Mouse (Mus musculus): ENCODE measurements around the gene Serinc3. TPM values are rescaled to one million over a fixed set of nuclear protein-coding genes. Genes with fewer than 3 reads are reported as not detected.
A peak's percentile ranks its signal among the peaks of the same experiment; 100 is the strongest.
"Not testable (repeated sequence)": the region's sequence is repeated elsewhere in the genome, so short reads cannot be mapped to it uniquely, and the experiment has no call there.

Gene Serinc3
- polyA plus RNA-seq, 1 experiment from 2014 or later, result 28.8 TPM

- no peak overlapping the region for H3K27ac ChIP-seq (replicated peaks)
- H3K4me1 ChIP-seq, result peaks cover 23% of the 10 kb centered on the region
- ATAC-seq (replicated peaks), result no peak
- H3K9me3 ChIP-seq, result no peaks in the 10 kb centered on the region
- H3K4me3 ChIP-seq, result no peak overlapping the region
- no peaks in the 10 kb centered on the region for H3K27me3 ChIP-seq
- H3K9ac ChIP-seq (replicated peaks), result no peak overlapping the region
- H3K4me2 ChIP-seq (replicated peaks), result no peak overlapping the region
- no peaks in the 10 kb centered on the region for H3K36me3 ChIP-seq
- 90% methylated on average over 5 of the region's 5 CpGs for WGBS
Observed at GRCm38 (mm10) chr2:163660103-163660701, 15.3 kb upstream of the Serinc3 start.

GRCm38 (mm10) chr2:163659431-163659830, 14.5 kb upstream of the Serinc3 start:
- WGBS, result 79% methylated on average over 12 of the region's 12 CpGs
- peaks cover 23% of the 10 kb centered on the region for H3K4me1 ChIP-seq
- H3K36me3 ChIP-seq, result no peaks in the 10 kb centered on the region
- no peak for ATAC-seq (replicated peaks)
- H3K27me3 ChIP-seq, result no peaks in the 10 kb centered on the region
- peak overlapping the region; percentile 95 for H3K4me3 ChIP-seq
- no peak overlapping the region for H3K9ac ChIP-seq (replicated peaks)
- H3K9me3 ChIP-seq, result no peaks in the 10 kb centered on the region
- no peak overlapping the region for H3K27ac ChIP-seq (replicated peaks)
- H3K4me2 ChIP-seq (replicated peaks), result peak overlapping the region; percentile 71

GRCm38 (mm10) chr2:163658941-163659340, 14.0 kb upstream of the Serinc3 start:
- under 1% methylated on average over 8 of the region's 8 CpGs for WGBS
- Histone ChIP-seq H3K27me3 (no peaks in the 10 kb centered on the region), H3K36me3 (no peaks in the 10 kb centered on the region), H3K27ac (replicated peaks) (0 out of 2 replicates have a peak overlapping the region, but pooled peaks have one; percentile 12), H3K4me2 (replicated peaks) (peak overlapping the region; percentile 71), H3K4me1 (peaks cover 23% of the 10 kb centered on the region), H3K4me3 (peak overlapping the region; percentile 95), H3K9ac (replicated peaks) (peak overlapping the region; percentile 67), H3K9me3 (no peaks in the 10 kb centered on the region)
- no peak for ATAC-seq (replicated peaks)

- WGBS, result under 1% methylated on average over 71 of the region's 71 CpGs
- H3K36me3 ChIP-seq, result no peaks in the 10 kb centered on the region
Observed at GRCm38 (mm10) chr2:163657975-163658886, 13.3 kb upstream of the Serinc3 start, which contains the start of gene Pkig. Gene Pkig, plus strand, starts transcription at chr2:163658386.

GRCm38 (mm10) chr2:163657486-163657885, 12.6 kb upstream of the Serinc3 start:
- Histone ChIP-seq H3K27me3 (no peaks in the 10 kb centered on the region), H3K9ac (replicated peaks) (no peak overlapping the region), H3K27ac (replicated peaks) (no peak overlapping the region), H3K4me2 (replicated peaks) (no peak overlapping the region), H3K9me3 (no peaks in the 10 kb centered on the region), H3K4me3 (no peak overlapping the region), H3K36me3 (no peaks in the 10 kb centered on the region), H3K4me1 (peaks cover 23% of the 10 kb centered on the region)
- ATAC-seq (replicated peaks), result no peak; the same call in 1 of the 2 replicates
- WGBS, result 74% methylated on average over 2 of the region's 2 CpGs

More at GRCm38 (mm10) chr2:163657975-163658886, 13.3 kb upstream of the Serinc3 start, which contains the start of gene Pkig:
- Histone ChIP-seq H3K4me3 (peak within 1 kb of the TSS; percentile 95), H3K27me3 (no peaks in the 10 kb centered on the region), H3K4me1 (peaks cover 23% of the 10 kb centered on the region), H3K9me3 (no peaks in the 10 kb centered on the region), H3K27ac (replicated peaks) (peak within 1 kb of the TSS; percentile 79), H3K9ac (replicated peaks) (peak within 1 kb of the TSS; percentile 67), H3K4me2 (replicated peaks) (peak within 1 kb of the TSS; percentile 71)
- ATAC-seq (replicated peaks), result peak; percentile 94

GRCm38 (mm10) chr2:163655699-163656098, 10.8 kb upstream of the Serinc3 start:
- H3K27ac ChIP-seq (replicated peaks); H3K4me3 ChIP-seq; H3K27me3 ChIP-seq; H3K36me3 ChIP-seq; H3K4me2 ChIP-seq (replicated peaks); H3K9me3 ChIP-seq; ATAC-seq (replicated peaks); H3K9ac ChIP-seq (replicated peaks): not testable (repeated sequence)
- WGBS, result 98% methylated on average over 9 of the region's 12 CpGs
- peaks cover 16% of the 10 kb centered on the region for H3K4me1 ChIP-seq

GRCm38 (mm10) chr2:163646461-163647080, 1.6 kb upstream of the Serinc3 start:
- Histone ChIP-seq H3K36me3 (no peaks in the 10 kb centered on the region), H3K4me2 (replicated peaks) (no peak overlapping the region), H3K4me3 (no peak overlapping the region), H3K27ac (replicated peaks) (no peak overlapping the region), H3K9ac (replicated peaks) (no peak overlapping the region), H3K4me1 (peaks cover 23% of the 10 kb centered on the region), H3K9me3 (no peaks in the 10 kb centered on the region), H3K27me3 (no peaks in the 10 kb centered on the region)
- 89% methylated on average over 5 of the region's 5 CpGs for WGBS
- ATAC-seq (replicated peaks), result no peak

- Histone ChIP-seq H3K9me3 (no peaks in the 10 kb centered on the region), H3K4me3 (no peak overlapping the region; the same call in 1 of the 2 replicates), H3K36me3 (no peaks in the 10 kb centered on the region), H3K27me3 (no peaks in the 10 kb centered on the region), H3K4me1 (peaks cover 23% of the 10 kb centered on the region), H3K27ac (replicated peaks) (no peak overlapping the region), H3K9ac (replicated peaks) (no peak overlapping the region), H3K4me2 (replicated peaks) (no peak overlapping the region)
- 81% methylated on average over 11 of the region's 11 CpGs for WGBS
- ATAC-seq (replicated peaks), result no peak
Observed at GRCm38 (mm10) chr2:163645700-163646460, 949 bp upstream of the Serinc3 start.

GRCm38 (mm10) chr2:163644047-163644446, 884 bp downstream of the Serinc3 start:
- 1% methylated on average over 4 of the region's 4 CpGs for WGBS
- Histone ChIP-seq H3K4me3 (peak overlapping the region; percentile 95), H3K9ac (replicated peaks) (peak overlapping the region; percentile 92), H3K4me2 (replicated peaks) (peak overlapping the region; percentile 52), H3K27me3 (no peaks in the 10 kb centered on the region), H3K4me1 (peaks cover 23% of the 10 kb centered on the region), H3K9me3 (no peaks in the 10 kb centered on the region), H3K27ac (replicated peaks) (peak overlapping the region; percentile 98), H3K36me3 (no peaks in the 10 kb centered on the region)
- ATAC-seq (replicated peaks), result no peak

- no peaks in the 10 kb centered on the region for H3K27me3 ChIP-seq
- no peak overlapping the region for H3K27ac ChIP-seq (replicated peaks)
- peak overlapping the region; percentile 92; the same call in 1 of the 2 replicates for H3K9ac ChIP-seq (replicated peaks)
- H3K4me1 ChIP-seq, result peaks cover 23% of the 10 kb centered on the region
- peak overlapping the region; percentile 52 for H3K4me2 ChIP-seq (replicated peaks)
- 65% methylated on average over 2 of the region's 2 CpGs for WGBS
- H3K36me3 ChIP-seq, result no peaks in the 10 kb centered on the region
- no peak for ATAC-seq (replicated peaks)
- peak overlapping the region; percentile 95 for H3K4me3 ChIP-seq
- no peaks in the 10 kb centered on the region for H3K9me3 ChIP-seq
Observed at GRCm38 (mm10) chr2:163643576-163643971, 1.4 kb downstream of the Serinc3 start.

All from forebrain, embryonic 15.5 days (tissue).